Mouse (Mus musculus) lung, adult 2 months (tissue): Measurements from ENCODE around the gene Gm26558.

ENCODE experiments used
- CTCF ChIP-seq: fragments of 200-500 bp; IDR thresholded peaks from 2 replicates; pipeline ENCODE4 v1.5.1; 2011; ENCODE audit warnings: mild to moderate bottlenecking, low read length, control low read depth; ENCODE audit not compliant: insufficient read depth
- POLR2A ChIP-seq: fragments of 200-500 bp; IDR thresholded peaks from 2 replicates; pipeline ENCODE4 v1.6.1; 2011; ENCODE audit warnings: low read depth, mild to moderate bottlenecking, control low read depth, low read length, borderline replicate concordance; ENCODE audit errors: extremely low read depth

GRCm38 (mm10) chr2:70629921-70630320 is 32.0 kb downstream of the Gm26558 start:
- no peak for TF ChIP-seq POLR2A
- TF ChIP-seq CTCF: no peak
